Mouse (Mus musculus) liver, postnatal 0 days (tissue): ENCODE data around the gene Mafb. TPM values are rescaled to one million over a fixed set of nuclear protein-coding genes. Genes with fewer than 3 reads are reported as not detected.

Experiments used
- ATAC-seq: fragments of 200-750 bp; cut with Nextera tagmentation; 2 replicates; pipeline ENCODE4 v1.8.0; 2017; ENCODE audit warnings: mild to moderate bottlenecking, moderate library complexity
- DNase-seq: peaks from one replicate; pipeline ENCODE4 v3.0.0-alpha.2; 2016
- H3K27ac ChIP-seq: fragments of 300-500 bp; sonication (generic); 2 replicates; pipeline ENCODE4 v1.5.1; 2014; ENCODE audit warnings: antibody characterized with exemption, moderate library complexity, mild to moderate bottlenecking, low read depth
- H3K27me3 ChIP-seq: fragments of 300-500 bp; sonication (generic); 2 replicates; pipeline ENCODE4 v1.6.1; 2014; ENCODE audit warnings: low read length, control low read depth, mixed read lengths; ENCODE audit not compliant: insufficient read depth
- H3K36me3 ChIP-seq: fragments of 300-500 bp; sonication (generic); replicated peaks from 2 replicates; pipeline ENCODE4 v1.6.1; 2014; ENCODE audit warnings: mild to moderate bottlenecking, control low read depth, low read length, moderate library complexity, mixed read lengths; ENCODE audit not compliant: insufficient read depth
- H3K4me1 ChIP-seq: fragments of 300-500 bp; sonication (generic); 2 replicates; pipeline ENCODE4 v1.6.1; 2014; ENCODE audit warnings: antibody characterized with exemption, mild to moderate bottlenecking, control low read depth; ENCODE audit not compliant: insufficient read depth
- H3K4me2 ChIP-seq: fragments of 300-500 bp; sonication (generic); 2 replicates; pipeline ENCODE4 v1.6.1; 2014; ENCODE audit warnings: low read depth, mild to moderate bottlenecking, low read length, moderate library complexity, mixed read lengths
- H3K4me3 ChIP-seq: fragments of 300-500 bp; sonication (generic); 2 replicates; pipeline ENCODE4 v1.5.1; 2014; ENCODE audit warnings: low read depth, low read length
- H3K9ac ChIP-seq: fragments of 300-500 bp; sonication (generic); replicated peaks from 2 replicates; pipeline ENCODE4 v1.6.1; 2014; ENCODE audit warnings: mild to moderate bottlenecking, moderate library complexity
- H3K9me3 ChIP-seq: fragments of 300-500 bp; sonication (generic); 2 replicates; pipeline ENCODE4 v1.6.1; 2016; ENCODE audit warnings: mild to moderate bottlenecking, control low read depth, low read length, mixed read lengths
- CTCF ChIP-seq: sonication (generic); IDR thresholded peaks from 2 replicates; pipeline ENCODE4 v1.5.1; 2016; ENCODE audit warnings: antibody characterized with exemption, low read depth
- EP300 ChIP-seq: IDR thresholded peaks from 2 replicates; pipeline ENCODE4 v1.6.1; 2016; ENCODE audit warnings: antibody characterized with exemption, low read depth, mild to moderate bottlenecking
- WGBS: fragments of 180-500 bp; shearing (Covaris S2); extraction: QIAGEN DNeasy Blood & Tissue Kit; methylation state at CpG from one replicate; pipeline ENCODE4 v1.1.7; 2014; ENCODE audit not compliant: insufficient replicate concordance; 5-methylcytosine and 5-hydroxymethylcytosine counted together
- polyA plus RNA-seq: library from polyadenylated mRNA; unstranded; fragments of >200 nt; fragmentation: Nextera tagmentation; extraction: Ambion mirVana; gene quantifications from 2 replicates; pipeline ENCODE4 v1.2.1, GENCODE M21; 2015

Mafb gene
- polyA plus RNA-seq, 1 experiment from 2014 or later = 9.2 TPM

GRCm38 (mm10) chr2:160397747-160398146 lies 30.9 kb upstream of the Mafb start:
- H3K4me2 ChIP-seq = no peak overlapping the region
- no peak overlapping the region for H3K4me3 ChIP-seq
- H3K27ac ChIP-seq = no peak overlapping the region
- WGBS = 68% methylated on average over 12 of the region's 12 CpGs
- ATAC-seq = no peak
- no peaks in the 10 kb centered on the region for H3K27me3 ChIP-seq
- DNase-seq = no peak
- TF ChIP-seq EP300 (no peak), CTCF (no peak)
- H3K4me1 ChIP-seq = no peaks in the 10 kb centered on the region
- no peak overlapping the region for H3K9ac ChIP-seq
- no peaks in the 10 kb centered on the region for H3K9me3 ChIP-seq
- H3K36me3 ChIP-seq = no peaks in the 10 kb centered on the region

- Histone ChIP-seq H3K4me1 (no peaks in the 10 kb centered on the region), H3K27ac (no peak overlapping the region), H3K4me2 (no peak overlapping the region), H3K4me3 (no peak overlapping the region), H3K9ac (no peak overlapping the region), H3K36me3 (no peaks in the 10 kb centered on the region), H3K9me3 (no peaks in the 10 kb centered on the region), H3K27me3 (no peaks in the 10 kb centered on the region)
- DNase-seq = no peak
- 75% methylated on average over 7 of the region's 7 CpGs for WGBS
- TF ChIP-seq CTCF (no peak), EP300 (no peak)
- ATAC-seq = no peak
These were observed 27.9 kb upstream of the Mafb start for GRCm38 (mm10) chr2:160394735-160395134.

- H3K4me1 ChIP-seq = no peaks in the 10 kb centered on the region
- no peak for TF ChIP-seq CTCF
- no peak for TF ChIP-seq EP300
- H3K36me3 ChIP-seq = no peaks in the 10 kb centered on the region
- no peak for DNase-seq
- ATAC-seq = no peak
- H3K9me3 ChIP-seq = no peaks in the 10 kb centered on the region
- no peak overlapping the region for H3K4me3 ChIP-seq
- no peak overlapping the region for H3K9ac ChIP-seq
- 46% methylated on average over 3 of the region's 3 CpGs for WGBS
- H3K4me2 ChIP-seq = no peak overlapping the region
- no peak overlapping the region for H3K27ac ChIP-seq
- no peaks in the 10 kb centered on the region for H3K27me3 ChIP-seq
These were observed 25.8 kb upstream of the Mafb start for GRCm38 (mm10) chr2:160392648-160393047.

- H3K4me1 ChIP-seq = no peaks in the 10 kb centered on the region
- H3K9ac ChIP-seq = no peak overlapping the region
- TF ChIP-seq EP300 (no peak), CTCF (no peak)
- 29% methylated on average over 5 of the region's 5 CpGs for whole genome bisulfite sequencing
- no peak overlapping the region for H3K4me3 ChIP-seq
- H3K36me3 ChIP-seq = no peaks in the 10 kb centered on the region
- H3K27ac ChIP-seq = no peak overlapping the region
- ATAC-seq (no peak), DNase-seq (no peak)
- no peak overlapping the region for H3K4me2 ChIP-seq
- no peaks in the 10 kb centered on the region for H3K27me3 ChIP-seq
- no peaks in the 10 kb centered on the region for H3K9me3 ChIP-seq
These were observed 21.7 kb upstream of the Mafb start for GRCm38 (mm10) chr2:160388596-160388995.

GRCm38 (mm10) chr2:160383418-160383817 lies 16.6 kb upstream of the Mafb start:
- no peak for DNase-seq
- ATAC-seq = no peak
- H3K36me3 ChIP-seq = no peaks in the 10 kb centered on the region
- no peaks in the 10 kb centered on the region for H3K27me3 ChIP-seq
- no peak overlapping the region for H3K27ac ChIP-seq
- no peak overlapping the region for H3K9ac ChIP-seq
- TF ChIP-seq EP300 = no peak
- no peak for TF ChIP-seq CTCF
- no peaks in the 10 kb centered on the region for H3K9me3 ChIP-seq
- WGBS = 46% methylated on average over 3 of the region's 3 CpGs
- no peak overlapping the region for H3K4me3 ChIP-seq
- H3K4me1 ChIP-seq = no peaks in the 10 kb centered on the region
- H3K4me2 ChIP-seq = no peak overlapping the region

GRCm38 (mm10) chr2:160378271-160378670 lies 11.4 kb upstream of the Mafb start:
- Histone ChIP-seq H3K36me3 (no peaks in the 10 kb centered on the region), H3K27ac (no peak overlapping the region), H3K9ac (no peak overlapping the region), H3K4me1 (no peaks in the 10 kb centered on the region), H3K4me2 (no peak overlapping the region), H3K4me3 (no peak overlapping the region), H3K9me3 (no peaks in the 10 kb centered on the region), H3K27me3 (no peaks in the 10 kb centered on the region; the same call in 1 of the 2 replicates)
- WGBS = 37% methylated on average over 4 of the region's 4 CpGs
- peak; percentile 90 for TF ChIP-seq CTCF
- no peak for TF ChIP-seq EP300
- DNase-seq = peak; percentile 62
- ATAC-seq = no peak

- Histone ChIP-seq H3K4me3 (no peak overlapping the region), H3K9ac (no peak overlapping the region), H3K27me3 (peaks cover 7% of the 10 kb centered on the region), H3K36me3 (no peaks in the 10 kb centered on the region), H3K4me2 (no peak overlapping the region), H3K27ac (no peak overlapping the region), H3K4me1 (no peaks in the 10 kb centered on the region), H3K9me3 (no peaks in the 10 kb centered on the region)
- 40% methylated on average over 5 of the region's 5 CpGs for WGBS
- DNase-seq = no peak
- ATAC-seq = no peak
- TF ChIP-seq CTCF (no peak), EP300 (no peak)
These were observed 9.4 kb upstream of the Mafb start for GRCm38 (mm10) chr2:160376236-160376635.
